Mouse (Mus musculus) heart, postnatal 0 days (tissue): ENCODE results near the gene Ercc1.

Source experiments
- CTCF ChIP-seq: IDR thresholded peaks from 2 replicates; pipeline ENCODE4 v1.5.1; 2016; ENCODE audit warnings: antibody characterized with exemption, control low read depth, low read depth
- EP300 ChIP-seq: IDR thresholded peaks from 2 replicates; pipeline ENCODE4 v1.6.1; 2016; ENCODE audit warnings: antibody characterized with exemption, low read depth

DNA sequence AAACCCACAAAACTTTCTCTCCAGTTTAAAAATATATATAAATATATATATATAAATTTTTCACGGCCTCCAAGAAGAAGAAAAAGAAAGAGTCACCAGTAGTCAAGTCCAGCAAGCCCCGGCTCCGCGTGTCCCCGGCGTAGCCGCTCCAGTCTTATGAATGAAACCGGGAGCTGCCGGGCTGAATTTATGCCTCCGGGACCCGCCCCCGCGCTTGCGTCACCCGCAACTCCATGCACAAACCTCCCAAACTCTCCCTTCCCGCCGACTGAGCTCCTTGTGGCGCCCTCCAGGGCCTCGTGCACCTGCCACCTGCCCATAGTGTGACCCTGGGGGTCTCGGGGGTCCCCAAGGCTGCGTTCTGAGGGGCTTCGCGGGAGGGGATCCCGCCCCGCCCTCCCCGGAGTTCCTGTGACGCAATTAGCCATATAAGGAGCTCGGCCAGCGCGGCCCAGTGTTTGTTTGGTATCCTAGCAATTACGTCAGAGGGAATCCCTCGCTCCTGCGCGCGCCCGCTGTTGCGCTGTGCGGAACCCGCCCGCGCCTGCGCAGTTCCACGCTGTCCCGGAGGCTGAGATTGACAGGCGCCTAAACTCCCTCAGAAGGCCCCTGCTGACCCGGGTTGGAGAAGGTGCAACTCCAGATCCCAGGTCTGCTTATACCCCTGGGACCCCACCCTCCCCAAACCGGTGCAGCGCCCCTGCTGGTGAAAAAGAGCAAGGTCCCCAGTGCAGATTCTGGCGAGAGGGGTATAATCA lies 34.5 kb upstream of the Ercc1 start, which contains the start of gene Fosb:
- peak; percentile 41 for TF ChIP-seq CTCF
- TF ChIP-seq EP300: peak; percentile 74; the same call in 1 of the 2 replicates
